Mouse (Mus musculus) stomach, postnatal 0 days (tissue): ENCODE measurements around the gene Fstl4.

Source experiments
- CTCF ChIP-seq: IDR thresholded peaks from 2 replicates; pipeline ENCODE4 v1.5.1; 2016; ENCODE audit warnings: antibody characterized with exemption, low read depth, mild to moderate bottlenecking, moderate library complexity
- EP300 ChIP-seq: optimal IDR thresholded peaks from 2 replicates; pipeline ENCODE3; 2016; ENCODE audit warnings: antibody characterized with exemption

DNA sequence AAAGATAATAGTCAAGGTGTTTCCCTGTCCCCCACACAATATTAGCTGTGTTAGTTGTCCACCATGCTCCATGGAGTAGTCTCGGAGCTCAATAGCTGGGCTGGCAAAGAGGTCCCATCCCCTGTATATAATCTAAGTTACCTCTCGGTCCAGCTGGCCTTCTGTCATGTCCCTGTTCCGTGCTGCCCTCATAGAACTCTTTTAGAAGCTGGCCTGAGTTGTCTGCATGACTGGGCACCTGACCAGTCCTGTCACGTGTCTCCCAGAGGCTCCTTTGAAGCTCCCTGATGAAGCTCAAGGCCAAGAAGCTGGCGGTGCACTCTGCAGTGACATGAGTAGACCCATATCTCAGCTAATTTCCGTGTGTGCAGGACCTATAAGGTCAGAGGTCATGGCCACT lies 316.9 kb downstream of the Fstl4 start:
- TF ChIP-seq CTCF (no peak), EP300 (no peak)
